Mouse (Mus musculus): ENCODE measurements around the gene Apba2.

DNA sequence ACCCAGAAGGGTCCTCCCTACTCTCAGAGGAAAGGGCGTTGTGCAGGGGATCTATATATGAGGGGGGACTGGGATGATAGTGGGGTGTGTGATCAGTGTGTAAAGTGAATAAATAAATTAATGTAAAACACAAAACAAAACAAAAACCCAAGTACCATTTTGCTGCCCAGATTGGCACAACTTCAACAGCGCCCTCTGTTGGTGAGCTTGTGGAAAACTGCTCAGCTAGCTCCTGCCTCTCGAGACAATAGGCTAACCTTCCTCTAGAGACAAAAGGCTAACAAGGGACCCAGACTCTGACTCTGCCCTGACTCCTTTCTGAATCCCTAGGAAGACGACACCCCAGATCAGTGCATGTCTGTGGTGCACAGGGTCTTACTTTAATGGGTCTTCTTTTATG is 109.4 kb downstream of the Apba2 start:
- TF ChIP-seq POLR2A (IDR thresholded peaks at IDR 0.05; ENCODE audit: low read depth, low read length) (no peak), CTCF (IDR thresholded peaks at IDR 0.05; ENCODE audit: borderline replicate concordance, insufficient read depth, low read length) (no peak)

Measured in embryonic fibroblast, embryonic 13.5 days (primary cell).